Mouse (Mus musculus): Measurements from ENCODE around the gene Kcnj12. TPM values are rescaled to one million over a fixed set of nuclear protein-coding genes. Genes with fewer than 3 reads are reported as not detected.

The Kcnj12 gene
- polyA plus RNA-seq (2012; rRNA removed), result 0.33 and 0.46 TPM in 2 replicates

GRCm38 (mm10) chr11:61022550-61023391 lies at the start of gene Kcnj12:
Kcnj12 (plus strand) TSS chr11:61022564.

Other genes with a start within 250 kb of the Kcnj12 start
- 11.0 and 12.3 TPM in 2 replicates for gene Top3a, start 245.2 kb upstream of the Kcnj12 start, polyA plus RNA-seq (2012; rRNA removed)
- gene Smcr8, start 245.0 kb upstream of the Kcnj12 start, polyA plus RNA-seq (2012; rRNA removed), result 11.2 and 13.0 TPM in 2 replicates
- 19.2 and 23.0 TPM in 2 replicates for gene Shmt1, start 210.8 kb upstream of the Kcnj12 start, polyA plus RNA-seq (2012; rRNA removed)
- 12.6 and 14.2 TPM in 2 replicates for gene Dhrs7b, start 191.9 kb upstream of the Kcnj12 start, polyA plus RNA-seq (2012; rRNA removed)
- 91.6 and 102 TPM in 2 replicates for gene Tmem11, start 143.3 kb upstream of the Kcnj12 start, polyA plus RNA-seq (2012; rRNA removed)
- 61.2 and 62.3 TPM in 2 replicates for gene Natd1, start 107.8 kb upstream of the Kcnj12 start, polyA plus RNA-seq (2012; rRNA removed)
- gene Map2k3, start 90.5 kb upstream of the Kcnj12 start, polyA plus RNA-seq (2012; rRNA removed), result 24.5 and 35.6 TPM in 2 replicates
- 6.0 and 8.6 TPM in 2 replicates for gene Tnfrsf13b, start 104.2 kb downstream of the Kcnj12 start, polyA plus RNA-seq (2012; rRNA removed)
- gene Usp22, start 152.5 kb downstream of the Kcnj12 start, polyA plus RNA-seq (2012; rRNA removed), result 104 and 131 TPM in 2 replicates
- gene Aldh3a1, start 185.0 kb downstream of the Kcnj12 start, polyA plus RNA-seq (2012; rRNA removed), result 0.47 and 0.69 TPM in 2 replicates
- gene Aldh3a2, start 244.9 kb downstream of the Kcnj12 start, polyA plus RNA-seq (2012; rRNA removed), result 63.4 and 73.9 TPM in 2 replicates

All from ovary, adult 2 months (tissue).